Mouse (Mus musculus) cerebellum, adult 18-20 months (tissue): ENCODE results near the gene Cactin.

ENCODE experiments used
- DNase-seq, 2 experiments: peaks; one replicate each; pipeline ENCODE4 v3.0.0; 2021

Gene Cactin

GRCm38 (mm10) chr10:81320550-81321347 is at the start of gene Cactin:
TSS of gene Cactin (plus strand) at chr10:81321103.
- peak; percentile 99 to 100 for DNase-seq

GRCm38 (mm10) chr10:81272356-81272755 is 48.5 kb upstream of the Cactin start:
- DNase-seq, result no peak

- no peak for DNase-seq
Observed at GRCm38 (mm10) chr10:81273842-81274241, 47.1 kb upstream of the Cactin start.

- DNase-seq, result peak in 1 of 2 experiments; percentile 47
Observed at GRCm38 (mm10) chr10:81277676-81278075, 43.2 kb upstream of the Cactin start.

GRCm38 (mm10) chr10:81279496-81279895 is 41.4 kb upstream of the Cactin start:
- DNase-seq, result no peak

- no peak for DNase-seq
Observed at GRCm38 (mm10) chr10:81284189-81284588, 36.7 kb upstream of the Cactin start.

GRCm38 (mm10) chr10:81284719-81285118 is 36.2 kb upstream of the Cactin start:
- DNase-seq, result no peak

- peak; percentile 88 to 92 for DNase-seq
Observed at GRCm38 (mm10) chr10:81285694-81286450, 35.0 kb upstream of the Cactin start.

GRCm38 (mm10) chr10:81286586-81286985 is 34.3 kb upstream of the Cactin start:
- DNase-seq, result no peak

GRCm38 (mm10) chr10:81287513-81288157 is 33.3 kb upstream of the Cactin start:
- peak; percentile 60 to 62 for DNase-seq

GRCm38 (mm10) chr10:81288601-81289000 is 32.3 kb upstream of the Cactin start:
- peak; percentile 57 to 69 for DNase-seq

- peak; percentile 78 to 80 for DNase-seq
Observed at GRCm38 (mm10) chr10:81289278-81289677, 31.6 kb upstream of the Cactin start.

- no peak for DNase-seq
Observed at GRCm38 (mm10) chr10:81289811-81290210, 31.1 kb upstream of the Cactin start.

GRCm38 (mm10) chr10:81290698-81291460 is 30.0 kb upstream of the Cactin start:
- DNase-seq, result no peak

GRCm38 (mm10) chr10:81291511-81292104 is 29.3 kb upstream of the Cactin start, which contains the start of gene Tjp3:
TSS of gene Tjp3 (minus strand) at chr10:81291581.
- no peak for DNase-seq

GRCm38 (mm10) chr10:81292554-81293333 is 28.2 kb upstream of the Cactin start, which contains the start of gene Pip5k1c:
TSS of gene Pip5k1c (plus strand) at chr10:81292963.
- DNase-seq, result peak; percentile 99 to 100

GRCm38 (mm10) chr10:81293334-81294030 is 27.4 kb upstream of the Cactin start:
- no peak for DNase-seq

- DNase-seq, result peak; percentile 86 to 88
Observed at GRCm38 (mm10) chr10:81294442-81294841, 26.5 kb upstream of the Cactin start.

GRCm38 (mm10) chr10:81295185-81295584 is 25.7 kb upstream of the Cactin start:
- DNase-seq, result peak; percentile 52 to 54

GRCm38 (mm10) chr10:81297246-81297645 is 23.7 kb upstream of the Cactin start:
- no peak for DNase-seq

- peak; percentile 38 for DNase-seq
Observed at GRCm38 (mm10) chr10:81297845-81298244, 23.1 kb upstream of the Cactin start.
